Mouse (Mus musculus) layer of hippocampus, postnatal 36 days (tissue): ENCODE results near the gene 4930519P11Rik. TPM values are rescaled to one million over a fixed set of nuclear protein-coding genes. Genes with fewer than 3 reads are reported as not detected.

Experiments used
- total RNA-seq, 2 experiments: library from RNA; stranded (reverse); gene quantifications; 2 replicates each; pipeline ENCODE4 v1.2.3; 2021

Gene 4930519P11Rik
- total RNA-seq, 2 experiments from 2014 or later = not detected

Other genes starting within 250 kb of the 4930519P11Rik start
- gene Cdk5rap1, start 240.4 kb downstream of the 4930519P11Rik start, total RNA-seq = 10 to 100 TPM; 12.7 to 16.7 TPM
- 10 to 100 TPM; 42.3 to 48.0 TPM for gene Snta1, start 205.3 kb downstream of the 4930519P11Rik start, total RNA-seq
- gene Cbfa2t2, start 177.0 kb downstream of the 4930519P11Rik start, total RNA-seq = 10 to 100 TPM; 49.7 to 57.7 TPM
- under 1 TPM in 1 of 2 experiments, not detected in 1; 0.99 TPM for gene 1700003F12Rik, start 66.4 kb downstream of the 4930519P11Rik start, total RNA-seq
- not detected for gene Actl10, start 61.7 kb downstream of the 4930519P11Rik start, total RNA-seq
- 10 to 100 TPM; 26.8 to 28.6 TPM for gene Necab3, start 54.5 kb downstream of the 4930519P11Rik start, total RNA-seq
- gene E2f1, start 43.5 kb downstream of the 4930519P11Rik start, total RNA-seq = 1 to 10 TPM; 4.9 to 5.8 TPM
- 10 to 100 TPM in 1 of 2 experiments, 1 to 10 TPM in 1; 10.0 to 10.5 TPM for gene Pxmp4, start 9.7 kb downstream of the 4930519P11Rik start, total RNA-seq
- gene Zfp341, start 140 bp downstream of the 4930519P11Rik start, total RNA-seq = 10 to 100 TPM in 1 of 2 experiments, 1 to 10 TPM in 1; 9.2 to 10.1 TPM
- gene Chmp4b, start 38.3 kb upstream of the 4930519P11Rik start, total RNA-seq = 100 to 1,000 TPM; 212 to 220 TPM
- not detected for gene Gm14214, start 156.6 kb upstream of the 4930519P11Rik start, total RNA-seq
- 10 to 100 TPM; 66.5 to 67.0 TPM for gene Raly, start 177.7 kb upstream of the 4930519P11Rik start, total RNA-seq
- not detected for gene a, start 178.0 kb upstream of the 4930519P11Rik start, total RNA-seq